Mouse (Mus musculus): ENCODE measurements at regions not wholly inside any gene's neighbourhood (a gene's known extent, or its start where the extent isn't known, plus 50 kb on each side); places are given as distances from the start of the nearest gene placed in this dataset.

DNA sequence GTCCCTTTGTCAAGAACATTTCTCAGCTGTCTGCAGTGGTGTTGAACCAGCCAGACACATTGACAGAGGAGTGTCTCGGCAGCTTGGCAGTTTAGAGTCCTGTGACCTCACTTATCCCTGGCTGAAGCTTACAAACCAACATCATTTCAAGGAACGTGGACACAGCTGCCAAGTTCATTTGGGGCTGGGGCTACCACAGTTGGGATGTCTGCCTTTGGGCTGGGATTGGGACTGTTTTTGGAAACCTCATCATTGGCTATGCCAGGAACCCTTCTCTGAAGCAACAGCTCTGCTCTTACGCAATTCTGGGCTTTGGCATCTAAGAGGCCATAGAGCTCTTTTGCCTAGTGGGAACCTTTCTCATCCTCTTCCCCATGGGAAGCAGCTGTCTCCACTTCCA, 200.4 kb downstream of the Gm15262 start:
- H3K9me3 ChIP-seq (ENCODE audit: control insufficient read depth, low read length) = no peaks in the 10 kb centered on the region
- H3K4me2 ChIP-seq (ENCODE audit: low read length) = no peak overlapping the region
- H3K27ac ChIP-seq (ENCODE audit: low read depth, low read length) = no peak overlapping the region
- no peak for ATAC-seq
- no peaks in the 10 kb centered on the region for H3K27me3 ChIP-seq (replicated peaks; ENCODE audit: control insufficient read depth, insufficient read depth, low read length)
- no peaks in the 10 kb centered on the region for H3K4me1 ChIP-seq (ENCODE audit: control insufficient read depth, insufficient read depth, low read depth, low read length)
- H3K9ac ChIP-seq (ENCODE audit: low read depth, low read length) = no peak overlapping the region
- 69% methylated on average over 3 of the region's 3 CpGs for WGBS
- H3K36me3 ChIP-seq (ENCODE audit: control insufficient read depth, insufficient read depth, low read length) = no peaks in the 10 kb centered on the region
- H3K4me3 ChIP-seq (ENCODE audit: low read length) = no peak overlapping the region

DNA sequence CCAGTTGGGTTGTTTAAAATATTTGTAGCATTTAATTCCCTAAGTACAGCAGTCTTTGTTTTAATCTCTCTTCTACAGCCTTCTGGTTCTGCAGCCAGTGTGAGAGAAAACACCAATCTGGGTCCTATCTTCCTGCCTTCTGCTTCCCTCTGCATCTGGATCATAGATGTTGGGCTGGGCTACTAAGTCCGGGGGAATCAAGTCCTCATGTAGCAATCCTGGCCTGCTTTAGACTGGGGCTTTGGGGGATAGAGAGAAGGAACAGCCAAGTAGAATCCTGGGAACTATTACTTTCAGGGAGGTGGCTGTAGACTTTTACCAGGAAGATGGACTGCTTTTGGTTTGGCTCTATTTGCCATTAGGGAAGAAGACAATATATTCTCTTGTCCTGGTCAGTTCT, 205.5 kb upstream of the Rai2 start:
- no peak overlapping the region for H3K4me3 ChIP-seq (ENCODE audit: low read length)
- H3K27ac ChIP-seq (ENCODE audit: low read depth, low read length) = no peak overlapping the region
- H3K9me3 ChIP-seq (ENCODE audit: control insufficient read depth, low read length) = no peaks in the 10 kb centered on the region
- H3K4me2 ChIP-seq (ENCODE audit: low read length) = no peak overlapping the region
- 0 out of 2 replicates have a peak, but pooled peaks cover under 1% of the 10 kb centered on the region for H3K27me3 ChIP-seq (replicated peaks; ENCODE audit: control insufficient read depth, insufficient read depth, low read length)
- H3K9ac ChIP-seq (ENCODE audit: low read depth, low read length) = no peak overlapping the region
- ATAC-seq = no peak
- no peaks in the 10 kb centered on the region for H3K36me3 ChIP-seq (ENCODE audit: control insufficient read depth, insufficient read depth, low read length)
- WGBS = 83% methylated on average over 1 of the region's 1 CpGs
- no peaks in the 10 kb centered on the region for H3K4me1 ChIP-seq (ENCODE audit: control insufficient read depth, insufficient read depth, low read depth, low read length)

DNA sequence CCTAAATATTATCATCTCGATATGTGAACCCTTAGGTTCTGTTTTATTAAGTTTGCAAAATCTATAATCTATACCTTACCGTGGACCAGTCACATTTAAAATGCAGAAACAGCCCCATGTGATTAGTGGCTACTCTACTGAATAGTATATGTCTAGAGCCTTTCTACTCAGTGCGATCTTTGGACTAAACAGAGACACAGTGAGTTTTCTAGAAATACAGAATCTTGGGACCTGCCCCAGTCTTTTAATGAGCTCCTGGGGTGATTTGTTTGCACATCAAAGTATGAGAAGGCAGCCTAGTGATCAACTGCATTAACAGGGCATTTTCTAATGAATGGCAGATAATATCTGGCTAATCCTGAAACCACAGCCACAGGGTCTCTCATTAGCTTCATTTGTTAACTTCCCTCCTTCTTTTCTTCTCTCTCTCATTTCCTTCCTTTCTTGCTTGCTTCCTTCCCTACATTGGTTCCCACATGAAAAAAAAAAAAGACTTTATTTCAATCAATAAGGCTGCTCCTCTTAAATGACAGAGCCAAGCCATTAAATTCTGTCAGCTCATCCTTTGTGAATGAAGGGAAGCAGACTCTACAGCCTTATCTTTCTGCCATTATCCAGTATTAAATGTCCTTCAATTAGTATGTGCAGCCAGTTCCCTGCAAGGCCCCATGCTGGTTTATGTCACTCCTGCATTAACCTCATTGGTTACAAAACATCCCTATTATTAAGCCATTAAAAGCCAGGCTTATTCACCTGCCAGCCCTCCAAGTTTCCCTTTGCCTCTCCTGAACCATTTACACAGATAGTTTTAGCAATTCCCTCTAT, 193.2 kb upstream of the Rai2 start:
- Histone ChIP-seq H3K4me1 (ENCODE audit: control insufficient read depth, insufficient read depth, low read depth, low read length) (no peaks in the 10 kb centered on the region), H3K27me3 (replicated peaks; ENCODE audit: control insufficient read depth, insufficient read depth, low read length) (peaks cover 3% of the 10 kb centered on the region; the same call in 1 of the 2 replicates), H3K9me3 (ENCODE audit: control insufficient read depth, low read length) (no peaks in the 10 kb centered on the region), H3K9ac (ENCODE audit: low read depth, low read length) (no peak overlapping the region), H3K4me3 (ENCODE audit: low read length) (no peak overlapping the region), H3K36me3 (ENCODE audit: control insufficient read depth, insufficient read depth, low read length) (no peaks in the 10 kb centered on the region), H3K4me2 (ENCODE audit: low read length) (no peak overlapping the region), H3K27ac (ENCODE audit: low read depth, low read length) (no peak overlapping the region)
- ATAC-seq = no peak
- 67% methylated on average over 3 of the region's 3 CpGs for WGBS

GRCm38 (mm10) chrX:161524257-161524646, 192.6 kb upstream of the Rai2 start:
- Histone ChIP-seq H3K9ac (ENCODE audit: low read depth, low read length) (no peak overlapping the region), H3K36me3 (ENCODE audit: control insufficient read depth, insufficient read depth, low read length) (no peaks in the 10 kb centered on the region), H3K27ac (ENCODE audit: low read depth, low read length) (no peak overlapping the region), H3K4me3 (ENCODE audit: low read length) (no peak overlapping the region), H3K27me3 (replicated peaks; ENCODE audit: control insufficient read depth, insufficient read depth, low read length) (peaks cover 3% of the 10 kb centered on the region; the same call in 1 of the 2 replicates), H3K4me1 (ENCODE audit: control insufficient read depth, insufficient read depth, low read depth, low read length) (no peaks in the 10 kb centered on the region), H3K9me3 (ENCODE audit: control insufficient read depth, low read length) (no peaks in the 10 kb centered on the region), H3K4me2 (ENCODE audit: low read length) (no peak overlapping the region)
- ATAC-seq = no peak; the same call in 1 of the 2 replicates
- 58% methylated on average over 3 of the region's 3 CpGs for WGBS

DNA sequence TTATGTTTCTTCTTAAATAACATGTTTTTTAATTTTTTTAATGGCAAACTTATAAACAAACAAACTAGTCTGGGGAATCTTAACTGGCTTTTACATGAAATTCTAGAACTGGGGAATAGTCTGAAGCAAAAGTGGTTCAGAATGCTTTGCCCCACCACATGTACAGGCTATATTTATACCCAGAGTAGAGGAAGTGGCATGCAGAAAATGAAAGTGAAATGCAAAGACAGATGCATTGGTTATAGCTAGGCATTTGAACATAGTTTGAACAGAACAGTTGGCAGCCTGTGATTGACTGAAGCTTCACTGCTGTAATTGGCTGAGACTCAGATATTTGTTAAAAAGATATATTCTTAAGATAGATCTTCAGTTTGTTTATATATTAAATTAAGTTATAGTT, 179.6 kb upstream of the Rai2 start:
- no peak for ATAC-seq
- no peaks in the 10 kb centered on the region for H3K36me3 ChIP-seq (ENCODE audit: control insufficient read depth, insufficient read depth, low read length)
- peaks cover 3% of the 10 kb centered on the region; the same call in 1 of the 2 replicates for H3K27me3 ChIP-seq (replicated peaks; ENCODE audit: control insufficient read depth, insufficient read depth, low read length)
- no peak overlapping the region for H3K4me2 ChIP-seq (ENCODE audit: low read length)
- H3K4me1 ChIP-seq (ENCODE audit: control insufficient read depth, insufficient read depth, low read depth, low read length) = no peaks in the 10 kb centered on the region
- H3K9ac ChIP-seq (ENCODE audit: low read depth, low read length) = no peak overlapping the region
- no peaks in the 10 kb centered on the region for H3K9me3 ChIP-seq (ENCODE audit: control insufficient read depth, low read length)
- no peak overlapping the region for H3K27ac ChIP-seq (ENCODE audit: low read depth, low read length)
- no peak overlapping the region for H3K4me3 ChIP-seq (ENCODE audit: low read length)

GRCm38 (mm10) chrX:161556896-161557295, 160.0 kb upstream of the Rai2 start:
- ATAC-seq = no peak
- Histone ChIP-seq H3K4me1 (ENCODE audit: control insufficient read depth, insufficient read depth, low read depth, low read length) (no peaks in the 10 kb centered on the region), H3K36me3 (ENCODE audit: control insufficient read depth, insufficient read depth, low read length) (no peaks in the 10 kb centered on the region), H3K9ac (ENCODE audit: low read depth, low read length) (no peak overlapping the region), H3K9me3 (ENCODE audit: control insufficient read depth, low read length) (no peaks in the 10 kb centered on the region), H3K27me3 (replicated peaks; ENCODE audit: control insufficient read depth, insufficient read depth, low read length) (no peaks in the 10 kb centered on the region), H3K4me3 (ENCODE audit: low read length) (no peak overlapping the region), H3K4me2 (ENCODE audit: low read length) (no peak overlapping the region), H3K27ac (ENCODE audit: low read depth, low read length) (no peak overlapping the region)
- 44% methylated on average over 5 of the region's 5 CpGs for WGBS

- Histone ChIP-seq H3K4me1 (ENCODE audit: control insufficient read depth, insufficient read depth, low read depth, low read length) (no peaks in the 10 kb centered on the region), H3K4me3 (ENCODE audit: low read length) (no peak overlapping the region), H3K4me2 (ENCODE audit: low read length) (no peak overlapping the region), H3K27me3 (replicated peaks; ENCODE audit: control insufficient read depth, insufficient read depth, low read length) (no peaks in the 10 kb centered on the region), H3K36me3 (ENCODE audit: control insufficient read depth, insufficient read depth, low read length) (no peaks in the 10 kb centered on the region), H3K9ac (ENCODE audit: low read depth, low read length) (no peak overlapping the region), H3K9me3 (ENCODE audit: control insufficient read depth, low read length) (no peaks in the 10 kb centered on the region), H3K27ac (ENCODE audit: low read depth, low read length) (no peak overlapping the region)
- ATAC-seq = no peak
Measured at GRCm38 (mm10) chrX:161558511-161558910, 158.4 kb upstream of the Rai2 start.

DNA sequence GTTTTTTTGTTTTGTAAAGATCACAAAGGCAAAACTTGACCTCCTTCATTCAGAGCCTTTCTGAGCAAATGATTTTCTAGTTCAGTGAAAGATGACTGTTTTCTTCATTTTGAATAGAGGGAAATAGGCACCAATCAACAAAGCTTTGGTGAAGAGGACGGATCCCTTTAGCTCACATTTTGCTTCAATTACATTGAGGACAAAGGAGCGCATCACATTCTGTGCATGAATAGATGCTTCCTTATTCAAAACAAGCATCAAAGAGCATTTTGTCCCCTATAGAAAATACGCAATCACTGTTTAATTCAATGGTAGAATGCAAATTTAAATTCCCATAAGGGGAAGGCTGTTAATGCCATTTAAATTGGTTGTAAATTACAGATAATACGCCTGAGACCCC, 150.4 kb upstream of the Rai2 start:
- no peaks in the 10 kb centered on the region; the same call in none of the 2 replicates for H3K27me3 ChIP-seq (replicated peaks; ENCODE audit: control insufficient read depth, insufficient read depth, low read length)
- no peaks in the 10 kb centered on the region for H3K36me3 ChIP-seq (ENCODE audit: control insufficient read depth, insufficient read depth, low read length)
- H3K4me2 ChIP-seq (ENCODE audit: low read length) = no peak overlapping the region
- H3K9ac ChIP-seq (ENCODE audit: low read depth, low read length) = no peak overlapping the region
- no peak overlapping the region for H3K4me3 ChIP-seq (ENCODE audit: low read length)
- no peak overlapping the region for H3K27ac ChIP-seq (ENCODE audit: low read depth, low read length)
- no peak for ATAC-seq
- H3K9me3 ChIP-seq (ENCODE audit: control insufficient read depth, low read length) = no peaks in the 10 kb centered on the region
- 50% methylated on average over 4 of the region's 4 CpGs for WGBS
- no peaks in the 10 kb centered on the region for H3K4me1 ChIP-seq (ENCODE audit: control insufficient read depth, insufficient read depth, low read depth, low read length)

- Histone ChIP-seq H3K9ac (ENCODE audit: low read depth, low read length) (no peak overlapping the region), H3K9me3 (ENCODE audit: control insufficient read depth, low read length) (no peaks in the 10 kb centered on the region), H3K27me3 (replicated peaks; ENCODE audit: control insufficient read depth, insufficient read depth, low read length) (no peaks in the 10 kb centered on the region), H3K4me2 (ENCODE audit: low read length) (no peak overlapping the region), H3K36me3 (ENCODE audit: control insufficient read depth, insufficient read depth, low read length) (no peaks in the 10 kb centered on the region), H3K27ac (ENCODE audit: low read depth, low read length) (no peak overlapping the region), H3K4me3 (ENCODE audit: low read length) (no peak overlapping the region), H3K4me1 (ENCODE audit: control insufficient read depth, insufficient read depth, low read depth, low read length) (no peaks in the 10 kb centered on the region)
- 67% methylated on average over 5 of the region's 5 CpGs for WGBS
- ATAC-seq = no peak
Measured at GRCm38 (mm10) chrX:161582019-161582659, 134.7 kb upstream of the Rai2 start.
